Mouse (Mus musculus): ENCODE measurements around the gene Asic1.
A peak's percentile ranks its signal among the peaks of the same experiment; 100 is the strongest.

Gene Asic1

GRCm38 (mm10) chr15:99701999-99702900 is 32.1 kb downstream of the Asic1 start, which contains the start of gene Smarcd1:
Smarcd1 (plus strand) TSS chr15:99702129.
- peak; percentile 92 for DNase-seq (ENCODE audit: low read depth, low spot score)

- DNase-seq (ENCODE audit: low read depth, low spot score) = no peak
These were observed 32.9 kb downstream of the Asic1 start for GRCm38 (mm10) chr15:99703104-99703503.

GRCm38 (mm10) chr15:99703676-99704040 is 33.5 kb downstream of the Asic1 start:
- no peak for DNase-seq (ENCODE audit: low read depth, low spot score)

GRCm38 (mm10) chr15:99704041-99704681 is 34.0 kb downstream of the Asic1 start:
- no peak for DNase-seq (ENCODE audit: low read depth, low spot score)

- DNase-seq (ENCODE audit: low read depth, low spot score) = no peak
These were observed 34.7 kb downstream of the Asic1 start for GRCm38 (mm10) chr15:99704881-99705280.

GRCm38 (mm10) chr15:99705440-99706048 is 35.4 kb downstream of the Asic1 start, which contains the start of gene Gm17349:
Gm17349 (minus strand) TSS chr15:99705490.
- DNase-seq (ENCODE audit: low read depth, low spot score) = no peak

GRCm38 (mm10) chr15:99708176-99708575 is 38.0 kb downstream of the Asic1 start:
- DNase-seq (ENCODE audit: low read depth, low spot score) = no peak

- DNase-seq (ENCODE audit: low read depth, low spot score) = no peak
These were observed 40.3 kb downstream of the Asic1 start for GRCm38 (mm10) chr15:99710221-99711190.

GRCm38 (mm10) chr15:99711491-99711890 is 41.3 kb downstream of the Asic1 start:
- no peak for DNase-seq (ENCODE audit: low read depth, low spot score)

- DNase-seq (ENCODE audit: low read depth, low spot score) = no peak
These were observed 42.7 kb downstream of the Asic1 start for GRCm38 (mm10) chr15:99712666-99713559.

GRCm38 (mm10) chr15:99713569-99713968 is 43.4 kb downstream of the Asic1 start:
- no peak for DNase-seq (ENCODE audit: low read depth, low spot score)

- no peak for DNase-seq (ENCODE audit: low read depth, low spot score)
These were observed 44.0 kb downstream of the Asic1 start for GRCm38 (mm10) chr15:99714206-99714605.

GRCm38 (mm10) chr15:99714858-99715257 is 44.7 kb downstream of the Asic1 start:
- no peak for DNase-seq (ENCODE audit: low read depth, low spot score)

- no peak for DNase-seq (ENCODE audit: low read depth, low spot score)
These were observed 45.2 kb downstream of the Asic1 start for GRCm38 (mm10) chr15:99715361-99715865.

GRCm38 (mm10) chr15:99715982-99716746 is 46.0 kb downstream of the Asic1 start:
- no peak for DNase-seq (ENCODE audit: low read depth, low spot score)

GRCm38 (mm10) chr15:99716814-99717213 is 46.6 kb downstream of the Asic1 start:
- DNase-seq (ENCODE audit: low read depth, low spot score) = no peak

- no peak for DNase-seq (ENCODE audit: low read depth, low spot score)
These were observed 47.5 kb downstream of the Asic1 start, which contains the start of gene Gpd1 for GRCm38 (mm10) chr15:99717386-99718334. Gpd1 (plus strand) TSS chr15:99717515.

- no peak for DNase-seq (ENCODE audit: low read depth, low spot score)
These were observed 48.4 kb downstream of the Asic1 start for GRCm38 (mm10) chr15:99718461-99719021.
